Mouse (Mus musculus) G1E (cell line): Measurements from ENCODE around the gene Slc31a1. TPM values are rescaled to one million over a fixed set of nuclear protein-coding genes. Genes with fewer than 3 reads are reported as not detected.

Source experiments
- ATAC-seq: 2 replicates; pipeline ENCODE4 v1.8.0; 2016; ENCODE audit warnings: mild to moderate bottlenecking; ENCODE audit not compliant: insufficient number of reproducible peaks, poor library complexity, low FRiP score, severe bottlenecking; ENCODE audit errors: extremely low read depth
- DNase-seq: peaks from one replicate; pipeline ENCODE4 v3.0.0; 2012; ENCODE audit warnings: low spot score
- H3K27me3 ChIP-seq: 2 replicates; pipeline ENCODE4 v1.6.1; 2012; ENCODE audit warnings: mild to moderate bottlenecking, low read length, inconsistent platforms; ENCODE audit not compliant: insufficient read depth
- H3K36me3 ChIP-seq: replicated peaks from 2 replicates; pipeline ENCODE3; 2012; ENCODE audit warnings: mild to moderate bottlenecking, inconsistent platforms
- H3K4me1 ChIP-seq: 2 replicates; pipeline ENCODE4 v1.6.1; 2012; ENCODE audit warnings: low read depth, low read length, inconsistent platforms, mixed read lengths; ENCODE audit not compliant: insufficient read depth
- H3K4me3 ChIP-seq: 2 replicates; pipeline ENCODE4 v1.5.1; 2012; ENCODE audit warnings: low read depth, mild to moderate bottlenecking, inconsistent platforms, low read length, moderate library complexity, mixed read lengths
- H3K9me3 ChIP-seq: replicated peaks from 2 replicates; pipeline ENCODE4 v1.6.1; 2012; ENCODE audit warnings: inconsistent platforms
- CTCF ChIP-seq: IDR thresholded peaks from 2 replicates; pipeline ENCODE4 v1.5.1; 2012; ENCODE audit warnings: low read depth, low read length, inconsistent platforms, mixed read lengths
- GATA1 ChIP-seq: IDR thresholded peaks from 2 replicates; pipeline ENCODE4 v1.6.1; 2012; ENCODE audit warnings: borderline replicate concordance, low read length, inconsistent platforms, mixed read lengths
- GATA2 ChIP-seq: IDR thresholded peaks from 2 replicates; pipeline ENCODE4 v1.6.1; 2012; ENCODE audit warnings: low read depth, low read length, inconsistent platforms, borderline replicate concordance
- POLR2AphosphoS5 ChIP-seq: IDR thresholded peaks from 2 replicates; pipeline ENCODE4 v1.6.1; 2012; ENCODE audit warnings: low read depth, low read length, inconsistent platforms; ENCODE audit not compliant: insufficient replicate concordance
- TAL1 ChIP-seq: conservative IDR thresholded peaks from 2 replicates; pipeline ENCODE4 v1.6.1; 2012; ENCODE audit warnings: low read depth, low read length, inconsistent platforms, mixed read lengths
- polyA plus RNA-seq: library from polyadenylated mRNA; stranded (reverse); fragments of >175 nt; gene quantifications from 2 replicates; pipeline ENCODE4 v1.2.3, GENCODE M21; 2012
- total RNA-seq, 2 experiments: library from RNA; stranded (forward) in 1 of 2; stranded (reverse) in 1 of 2; fragments of 200-1000 nt in 1 of 2; fragments of >200 nt in 1 of 2; fragmentation: Nextera tagmentation in 1 of 2; gene quantifications; 2 replicates each; pipeline ENCODE4 v1.2.3; 2014 to 2017

The Slc31a1 gene
- total and polyA plus RNA-seq, 3 experiments, result 3.4 to 47.5 (median 30.4) TPM

DNA sequence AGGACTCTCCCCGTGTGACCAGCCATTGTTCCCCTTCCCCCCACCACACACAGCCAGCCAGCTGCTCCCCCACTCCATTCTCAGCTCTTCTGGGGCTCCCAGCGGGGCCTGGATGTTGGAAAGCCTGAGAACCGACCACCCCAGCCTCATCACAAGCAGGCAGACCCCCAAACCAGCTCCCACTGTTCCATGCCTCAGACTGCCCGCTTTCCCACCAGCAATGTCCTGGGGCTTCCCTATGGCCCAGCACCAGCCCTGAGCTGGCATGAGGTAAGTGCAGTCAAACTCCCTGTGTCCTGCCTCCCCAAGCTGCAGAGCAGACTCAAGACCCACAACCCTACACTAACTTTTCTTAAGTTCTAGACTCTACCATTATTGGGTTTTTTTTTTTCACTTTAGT is 45.6 kb downstream of the Slc31a1 start:
- Histone ChIP-seq H3K9me3 (no peaks in the 10 kb centered on the region), H3K27me3 (no peaks in the 10 kb centered on the region), H3K36me3 (peaks cover 64% of the 10 kb centered on the region), H3K4me3 (peak overlapping the region; percentile 25; the same call in 1 of the 2 replicates), H3K4me1 (peaks cover 31% of the 10 kb centered on the region)
- TF ChIP-seq TAL1 (no peak), GATA2 (no peak), GATA1 (no peak), POLR2AphosphoS5 (no peak), CTCF (no peak)
- DNase-seq (no peak), ATAC-seq (no peak)

GRCm38 (mm10) chr4:62407730-62408582 is 47.4 kb downstream of the Slc31a1 start:
- peak; percentile 19; the same call in 1 of the 2 replicates for ATAC-seq
- peaks cover 65% of the 10 kb centered on the region for H3K36me3 ChIP-seq
- no peaks in the 10 kb centered on the region for H3K9me3 ChIP-seq

DNA sequence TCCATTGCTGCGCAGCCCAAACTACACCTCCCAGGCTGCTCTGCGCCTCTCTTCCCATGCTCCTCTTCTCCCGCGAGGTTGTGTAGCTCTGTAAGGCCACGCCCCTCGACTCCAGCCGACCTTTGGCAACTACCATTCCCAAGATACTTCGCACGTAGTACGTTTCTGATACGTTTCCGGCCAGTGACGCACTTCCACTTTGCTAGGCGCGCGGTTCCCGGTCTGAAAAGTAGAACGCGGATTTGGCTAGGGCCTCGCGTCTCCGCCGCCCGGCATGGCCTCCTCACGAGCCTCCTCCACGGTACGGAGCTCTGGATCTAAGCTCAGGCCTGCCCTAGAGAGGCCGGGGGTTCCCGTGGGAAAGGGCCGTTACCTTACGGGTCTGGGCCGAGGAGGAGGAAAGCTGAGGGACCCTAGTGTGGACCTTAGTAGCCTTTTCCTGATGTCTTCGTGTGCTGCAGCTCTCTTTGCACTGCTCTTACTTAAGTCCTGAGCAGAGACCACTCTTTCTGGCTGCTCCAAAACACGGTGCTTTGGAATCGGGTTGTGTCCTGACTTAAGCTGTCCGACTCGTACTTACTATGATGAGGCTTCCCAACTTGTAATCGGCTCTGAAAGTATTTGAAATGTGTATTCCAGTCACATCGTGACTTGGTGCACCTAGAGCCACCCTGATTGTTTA is 48.2 kb downstream of the Slc31a1 start, which contains the start of the genes Cdc26 and Prpf4:
Cdc26 (minus strand) TSS at position 42 of the 682 bp plus-strand sequence.
Prpf4 (plus strand) TSS at position 197 of the 682 bp plus-strand sequence.
- H3K4me1 ChIP-seq, result peaks cover 53% of the 10 kb centered on the region
- no peaks in the 10 kb centered on the region for H3K9me3 ChIP-seq
- TF ChIP-seq POLR2AphosphoS5, result peak; percentile 58; the same call in 1 of the 2 replicates
- no peak for TF ChIP-seq GATA1
- peak; percentile 98 for ATAC-seq
- peaks cover 64% of the 10 kb centered on the region for H3K36me3 ChIP-seq
- DNase-seq, result peak; percentile 83
- no peaks in the 10 kb centered on the region for H3K27me3 ChIP-seq
- peak within 1 kb of the TSS; percentile 86 for H3K4me3 ChIP-seq

More at GRCm38 (mm10) chr4:62407730-62408582, 47.4 kb downstream of the Slc31a1 start:
- TF ChIP-seq POLR2AphosphoS5, result no peak
- TF ChIP-seq CTCF, result 0 out of 2 replicates have a peak, but pooled peaks have one; percentile 3
- TF ChIP-seq GATA2, result no peak
- no peak for TF ChIP-seq GATA1
- H3K4me1 ChIP-seq, result peaks cover 49% of the 10 kb centered on the region
- peak overlapping the region; percentile 86 for H3K4me3 ChIP-seq
- no peaks in the 10 kb centered on the region for H3K27me3 ChIP-seq
- peak; percentile 30 for DNase-seq

GRCm38 (mm10) chr4:62409615-62410014 is 49.1 kb downstream of the Slc31a1 start:
- Histone ChIP-seq H3K27me3 (no peaks in the 10 kb centered on the region), H3K4me1 (peaks cover 51% of the 10 kb centered on the region), H3K9me3 (no peaks in the 10 kb centered on the region), H3K36me3 (peaks cover 64% of the 10 kb centered on the region), H3K4me3 (peak overlapping the region; percentile 86)
- DNase-seq, result no peak
- no peak for ATAC-seq
- no peak for TF ChIP-seq GATA1
- no peak for TF ChIP-seq GATA2
- TF ChIP-seq TAL1, result no peak
- TF ChIP-seq CTCF, result no peak
- TF ChIP-seq POLR2AphosphoS5, result no peak

GRCm38 (mm10) chr4:62410325-62410724 is 49.8 kb downstream of the Slc31a1 start:
- TF ChIP-seq POLR2AphosphoS5 (no peak), TAL1 (no peak), CTCF (no peak), GATA2 (no peak), GATA1 (no peak)
- ATAC-seq, result no peak
- no peak overlapping the region; the same call in 1 of the 2 replicates for H3K4me3 ChIP-seq

GRCm38 (mm10) chr4:62411606-62412005 is 51.1 kb downstream of the Slc31a1 start:
- peaks cover 66% of the 10 kb centered on the region for H3K36me3 ChIP-seq
- ATAC-seq, result no peak
- no peak overlapping the region; the same call in 1 of the 2 replicates for H3K4me3 ChIP-seq
- DNase-seq, result no peak
- TF ChIP-seq GATA2 (no peak), TAL1 (no peak), CTCF (no peak), POLR2AphosphoS5 (no peak), GATA1 (no peak)
- peaks cover 36% of the 10 kb centered on the region for H3K4me1 ChIP-seq
- no peaks in the 10 kb centered on the region for H3K27me3 ChIP-seq
- no peaks in the 10 kb centered on the region for H3K9me3 ChIP-seq

More at GRCm38 (mm10) chr4:62410325-62410724, 49.8 kb downstream of the Slc31a1 start:
- Histone ChIP-seq H3K9me3 (no peaks in the 10 kb centered on the region), H3K4me1 (peaks cover 46% of the 10 kb centered on the region), H3K27me3 (no peaks in the 10 kb centered on the region), H3K36me3 (peaks cover 64% of the 10 kb centered on the region)
- DNase-seq, result no peak
